Mouse (Mus musculus) lung, adult 2 months (tissue): ENCODE measurements at regions not wholly inside any gene's neighbourhood (a gene's known extent, or its start where the extent isn't known, plus 50 kb on each side); places are given as distances from the start of the nearest gene placed in this dataset.
"Not testable (repeated sequence)": the region's sequence is repeated elsewhere in the genome, so short reads cannot be mapped to it uniquely, and the experiment has no call there.

Experiments
- DNase-seq: peaks from one replicate; pipeline ENCODE4 v3.0.0; 2022
- H3K4me1 ChIP-seq: fragments of 200-500 bp; 2 replicates; pipeline ENCODE4 v1.6.1; 2011; ENCODE audit warnings: low read length; ENCODE audit not compliant: control insufficient read depth, insufficient read depth
- H3K4me3 ChIP-seq: fragments of 200-500 bp; replicated peaks from 2 replicates; pipeline ENCODE3; 2011; ENCODE audit warnings: low read depth, mild to moderate bottlenecking, control low read depth, low read length; ENCODE audit errors: extremely low read depth
- CTCF ChIP-seq: fragments of 200-500 bp; IDR thresholded peaks from 2 replicates; pipeline ENCODE4 v1.5.1; 2011; ENCODE audit warnings: mild to moderate bottlenecking, low read length, control low read depth; ENCODE audit not compliant: insufficient read depth
- POLR2A ChIP-seq: fragments of 200-500 bp; IDR thresholded peaks from 2 replicates; pipeline ENCODE4 v1.6.1; 2011; ENCODE audit warnings: low read depth, mild to moderate bottlenecking, control low read depth, low read length, borderline replicate concordance; ENCODE audit errors: extremely low read depth
- WGBS: fragments of 180-500 bp; shearing (Covaris S2); methylation state at CpG from one replicate; pipeline ENCODE4 v1.1.7; 2018; 5-methylcytosine and 5-hydroxymethylcytosine counted together

GRCm38 (mm10) chr5:109842186-109842978, 80.8 kb upstream of the Gm15446 start:
- H3K4me1 ChIP-seq, H3K4me3 ChIP-seq, DNase-seq: not testable (repeated sequence)
- WGBS = 86% methylated on average over 7 of the region's 7 CpGs

- DNase-seq, H3K4me3 ChIP-seq, H3K4me1 ChIP-seq: not testable (repeated sequence)
- 71% methylated on average over 2 of the region's 2 CpGs for WGBS
These were observed 79.0 kb upstream of the Gm15446 start for GRCm38 (mm10) chr5:109844236-109844635.

GRCm38 (mm10) chr5:109844753-109845186, 78.4 kb upstream of the Gm15446 start:
- no peaks in the 10 kb centered on the region; the same call in 1 of the 2 replicates for H3K4me1 ChIP-seq
- TF ChIP-seq CTCF = no peak
- no peak for TF ChIP-seq POLR2A

GRCm38 (mm10) chr5:109851225-109851624, 72.0 kb upstream of the Gm15446 start:
- not testable (repeated sequence) for DNase-seq, H3K4me3 ChIP-seq, H3K4me1 ChIP-seq

More at GRCm38 (mm10) chr5:109844753-109845186, 78.4 kb upstream of the Gm15446 start:
- DNase-seq = peak; percentile 55
- WGBS = 2% methylated on average over 15 of the region's 15 CpGs
- H3K4me3 ChIP-seq = peak overlapping the region; percentile 54

- 77% methylated on average over 4 of the region's 4 CpGs for WGBS
- TF ChIP-seq CTCF = no peak
- TF ChIP-seq POLR2A = no peak
- Histone ChIP-seq H3K4me3 (no peak overlapping the region), H3K4me1 (no peaks in the 10 kb centered on the region)
- no peak for DNase-seq
These were observed 62.8 kb upstream of the Gm15446 start for GRCm38 (mm10) chr5:109860402-109860801.

- not testable (repeated sequence) for H3K4me1 ChIP-seq, DNase-seq
These were observed 58.7 kb upstream of the Gm15446 start for GRCm38 (mm10) chr5:109864517-109864916.

GRCm38 (mm10) chr5:109865628-109866027, 57.6 kb upstream of the Gm15446 start:
- H3K4me3 ChIP-seq = no peak overlapping the region
- no peak for TF ChIP-seq CTCF
- TF ChIP-seq POLR2A = no peak
- DNase-seq = no peak
- 86% methylated on average over 1 of the region's 1 CpGs for WGBS
- no peaks in the 10 kb centered on the region for H3K4me1 ChIP-seq

More at GRCm38 (mm10) chr5:109864517-109864916, 58.7 kb upstream of the Gm15446 start:
- not testable (repeated sequence) for H3K4me3 ChIP-seq

- TF ChIP-seq POLR2A (peak; percentile 81; the same call in 1 of the 2 replicates), CTCF (no peak)
- H3K4me1 ChIP-seq = no peaks in the 10 kb centered on the region
- peak; percentile 86 for DNase-seq
- H3K4me3 ChIP-seq = peak overlapping the region; percentile 88
- 1% methylated on average over 22 of the region's 22 CpGs for WGBS
These were observed 56.7 kb upstream of the Gm15446 start for GRCm38 (mm10) chr5:109866337-109867126.

GRCm38 (mm10) chr5:109867221-109867620, 56.0 kb upstream of the Gm15446 start:
- H3K4me1 ChIP-seq, H3K4me3 ChIP-seq, DNase-seq: not testable (repeated sequence)
